Mouse (Mus musculus) myocyte (in vitro differentiated cells): Measurements from ENCODE around the gene Lrrfip2. TPM values are rescaled to one million over a fixed set of nuclear protein-coding genes. Genes with fewer than 3 reads are reported as not detected.

Experiments used
- H3K27me3 ChIP-seq: one replicate; pipeline ENCODE4 v1.6.1; 2011; ENCODE audit not compliant: control insufficient read depth, insufficient read depth, insufficient read length
- H3K36me3 ChIP-seq: one replicate; pipeline ENCODE4 v1.6.1; 2011; ENCODE audit not compliant: control insufficient read depth, insufficient read depth
- H3K4me2 ChIP-seq: one replicate; pipeline ENCODE4 v1.6.1; 2011; ENCODE audit warnings: low read depth, control low read depth
- H3K4me3 ChIP-seq: one replicate; pipeline ENCODE4 v1.5.1; 2011; ENCODE audit warnings: mild to moderate bottlenecking, control low read depth, moderate library complexity
- H3K79me2 ChIP-seq: one replicate; pipeline ENCODE4 v1.6.1; 2011; ENCODE audit not compliant: control insufficient read depth, insufficient read depth
- H3ac ChIP-seq: one replicate; pipeline ENCODE4 v1.6.1; 2011; ENCODE audit not compliant: control insufficient read depth, insufficient read length
- CEBPB ChIP-seq: IDR thresholded peaks from 2 replicates; pipeline ENCODE4 v1.6.1; 2011; ENCODE audit warnings: mild to moderate bottlenecking, moderate library complexity; ENCODE audit not compliant: poor library complexity, insufficient read depth, severe bottlenecking
- E2F4 ChIP-seq: IDR thresholded peaks from one replicate; pipeline ENCODE4 v1.6.1; 2011; ENCODE audit warnings: mild to moderate bottlenecking, control low read depth, moderate library complexity; ENCODE audit not compliant: insufficient read depth
- MAX ChIP-seq: IDR thresholded peaks from one replicate; pipeline ENCODE4 v1.6.1; 2011; ENCODE audit warnings: low read depth, mild to moderate bottlenecking, control low read depth
- MYOD1 ChIP-seq, 3 experiments: IDR thresholded peaks; one replicate each; pipeline ENCODE4 v1.6.1; 2011; ENCODE audit warnings: control low read depth in 2 of 3, low read depth in 2 of 3, mild to moderate bottlenecking in 2 of 3, moderate library complexity in 1 of 3; ENCODE audit not compliant: insufficient read length in 2 of 3, control insufficient read depth in 1 of 3
- MYOG ChIP-seq, 3 experiments: IDR thresholded peaks; one replicate each; pipeline ENCODE4 v1.6.1; 2011; ENCODE audit warnings: control low read depth in 2 of 3, low read depth in 2 of 3, mild to moderate bottlenecking in 2 of 3; ENCODE audit not compliant: insufficient read length in 2 of 3, control insufficient read depth in 1 of 3, insufficient read depth in 1 of 3
- POLR2A ChIP-seq: IDR thresholded peaks from one replicate; pipeline ENCODE4 v1.6.1; 2011; ENCODE audit warnings: low read depth, mild to moderate bottlenecking, control low read depth, moderate library complexity; ENCODE audit not compliant: insufficient read length
- POLR2AphosphoS2 ChIP-seq: IDR thresholded peaks from one replicate; pipeline ENCODE4 v1.6.1; 2011; ENCODE audit warnings: low read depth, control low read depth; ENCODE audit not compliant: insufficient read length
- REST ChIP-seq: IDR thresholded peaks from one replicate; pipeline ENCODE4 v1.6.1; 2011; ENCODE audit warnings: mild to moderate bottlenecking, control low read depth, moderate library complexity; ENCODE audit not compliant: insufficient read depth, insufficient read length
- SRF ChIP-seq: IDR thresholded peaks from one replicate; pipeline ENCODE4 v1.6.1; 2011; ENCODE audit warnings: low read depth; ENCODE audit not compliant: control insufficient read depth, insufficient read length
- TCF12 ChIP-seq: IDR thresholded peaks from one replicate; pipeline ENCODE4 v1.6.1; 2011; ENCODE audit warnings: mild to moderate bottlenecking, control low read depth; ENCODE audit not compliant: poor library complexity, insufficient read depth, severe bottlenecking
- TCF3 ChIP-seq: IDR thresholded peaks from one replicate; pipeline ENCODE4 v1.6.1; 2011; ENCODE audit warnings: low read depth, control low read depth; ENCODE audit not compliant: insufficient read length
- USF1 ChIP-seq: IDR thresholded peaks from one replicate; pipeline ENCODE4 v1.6.1; 2011; ENCODE audit warnings: low read depth, mild to moderate bottlenecking, control low read depth, moderate library complexity
- polyA plus RNA-seq: library from polyadenylated mRNA; unstranded; fragments of >200 nt; fragmentation: generic; extraction: Trizol; gene quantifications from one replicate; pipeline ENCODE4 v1.2.1, GENCODE M21; 2012; ENCODE audit warnings: missing spikeins

Gene Lrrfip2
- polyA plus RNA-seq: 27.8 TPM

DNA sequence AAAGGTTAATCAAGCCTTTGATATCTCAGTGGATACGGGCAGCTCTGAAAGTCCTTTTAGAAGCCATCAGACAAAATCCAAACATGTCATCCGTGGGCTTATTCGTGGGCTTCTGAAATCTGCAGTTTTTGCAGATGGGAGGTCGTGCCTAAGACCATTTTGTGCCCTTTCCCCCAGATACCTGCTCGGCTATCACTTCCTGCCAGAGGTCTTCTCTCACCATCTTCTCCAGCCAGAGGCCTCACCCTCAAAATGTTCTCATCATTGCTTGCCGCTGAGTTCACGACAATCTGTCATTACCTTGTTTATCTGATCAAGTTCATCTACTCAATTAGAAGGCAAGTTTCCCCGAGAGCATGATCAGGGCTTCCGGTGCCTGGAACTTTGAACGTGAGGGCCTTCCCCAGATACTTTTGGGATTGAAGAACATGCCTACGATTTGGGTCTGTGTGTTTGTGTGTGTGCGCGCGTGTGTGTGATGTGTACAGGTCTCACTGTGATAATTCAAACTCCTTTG lies at the start of gene Lrrfip2:
Lrrfip2 (plus strand) TSS at position 467 of the 517 bp plus-strand sequence.
- Histone ChIP-seq H3K27me3 (no peaks in the 10 kb centered on the region), H3K4me2 (peak within 1 kb of the TSS; percentile 84), H3ac (peak within 1 kb of the TSS; percentile 92), H3K79me2 (peaks cover 29% of the 10 kb centered on the region), H3K4me3 (peak within 1 kb of the TSS; percentile 32), H3K36me3 (no peaks in the 10 kb centered on the region)
- no peak for TF ChIP-seq MYOD1 (IDR thresholded peaks at IDR 0.05; ENCODE audit: control insufficient read depth in 1 of 3, insufficient read length in 2 of 3, low read depth in 2 of 3)
- no peak for TF ChIP-seq CEBPB
- no peak for TF ChIP-seq POLR2AphosphoS2
- TF ChIP-seq TCF12: no peak
- no peak for TF ChIP-seq REST
- TF ChIP-seq TCF3: no peak
- TF ChIP-seq SRF: no peak
- no peak for TF ChIP-seq MAX
- TF ChIP-seq POLR2A: no peak

DNA sequence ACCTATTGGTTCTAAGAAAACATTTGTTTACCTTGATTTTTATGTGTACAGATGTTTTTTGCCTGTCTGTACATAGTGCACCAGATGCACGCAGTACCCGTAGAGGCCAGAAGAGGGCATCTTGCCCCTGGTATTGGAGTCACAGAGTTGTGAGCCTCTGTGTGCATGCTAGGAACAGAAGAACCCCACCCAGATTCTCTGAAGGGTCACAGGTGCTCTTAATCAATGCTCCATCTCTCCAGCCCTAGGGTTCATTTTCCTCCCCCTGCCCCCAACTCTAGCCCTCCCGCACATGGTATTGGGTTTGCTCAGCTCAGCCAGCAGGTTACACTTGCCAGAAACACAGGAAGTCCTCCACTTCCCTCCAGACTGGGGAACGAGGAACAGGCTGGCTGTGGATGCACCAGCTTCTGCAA lies 46.8 kb upstream of the Lrrfip2 start:
- Histone ChIP-seq H3K4me2 (no peak overlapping the region), H3K27me3 (no peaks in the 10 kb centered on the region), H3ac (no peak overlapping the region), H3K4me3 (no peak overlapping the region), H3K36me3 (no peaks in the 10 kb centered on the region), H3K79me2 (no peaks in the 10 kb centered on the region)
- no peak for TF ChIP-seq MAX
- no peak for TF ChIP-seq CEBPB
- TF ChIP-seq MYOG (IDR thresholded peaks at IDR 0.05; ENCODE audit: control insufficient read depth in 1 of 3, insufficient read depth in 1 of 3, insufficient read length in 2 of 3, low read depth in 2 of 3): no peak
- no peak for TF ChIP-seq USF1
- no peak for TF ChIP-seq E2F4
- no peak for TF ChIP-seq REST
- no peak for TF ChIP-seq TCF3
- TF ChIP-seq POLR2A: no peak
- no peak for TF ChIP-seq POLR2AphosphoS2
- no peak for TF ChIP-seq MYOD1 (IDR thresholded peaks at IDR 0.05; ENCODE audit: control insufficient read depth in 1 of 3, insufficient read length in 2 of 3, low read depth in 2 of 3)
- TF ChIP-seq TCF12: no peak
- no peak for TF ChIP-seq SRF

DNA sequence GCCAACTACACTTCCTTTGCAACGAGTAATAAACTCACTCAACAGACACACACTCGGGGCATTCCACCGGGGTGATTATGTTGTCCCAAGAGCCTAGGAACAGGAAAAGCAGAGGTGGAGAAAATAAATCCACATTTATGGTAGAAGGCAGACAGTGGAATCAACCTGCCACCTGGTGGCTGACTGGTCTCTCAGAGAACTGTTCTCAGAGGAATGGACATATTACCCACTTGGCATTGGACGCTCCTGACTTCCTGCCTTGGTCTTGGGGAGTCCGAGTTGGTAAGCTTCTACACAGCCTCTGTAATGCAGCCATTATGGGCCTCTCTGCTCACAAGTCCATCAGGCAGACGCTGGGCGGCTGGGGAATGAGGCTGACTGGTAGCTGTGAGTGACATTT lies 45.2 kb upstream of the Lrrfip2 start:
- H3ac ChIP-seq: no peak overlapping the region
- TF ChIP-seq POLR2AphosphoS2 (no peak), MYOD1 (IDR thresholded peaks at IDR 0.05; ENCODE audit: control insufficient read depth in 1 of 3, insufficient read length in 2 of 3, low read depth in 2 of 3) (no peak), TCF3 (no peak), TCF12 (no peak), CEBPB (no peak), REST (no peak), MAX (no peak), SRF (no peak), E2F4 (no peak), POLR2A (no peak), MYOG (IDR thresholded peaks at IDR 0.05; ENCODE audit: control insufficient read depth in 1 of 3, insufficient read depth in 1 of 3, insufficient read length in 2 of 3, low read depth in 2 of 3) (no peak), USF1 (no peak)
- no peaks in the 10 kb centered on the region for H3K79me2 ChIP-seq
- H3K27me3 ChIP-seq: no peaks in the 10 kb centered on the region
- H3K4me3 ChIP-seq: no peak overlapping the region
- H3K4me2 ChIP-seq: no peak overlapping the region
- no peaks in the 10 kb centered on the region for H3K36me3 ChIP-seq

DNA sequence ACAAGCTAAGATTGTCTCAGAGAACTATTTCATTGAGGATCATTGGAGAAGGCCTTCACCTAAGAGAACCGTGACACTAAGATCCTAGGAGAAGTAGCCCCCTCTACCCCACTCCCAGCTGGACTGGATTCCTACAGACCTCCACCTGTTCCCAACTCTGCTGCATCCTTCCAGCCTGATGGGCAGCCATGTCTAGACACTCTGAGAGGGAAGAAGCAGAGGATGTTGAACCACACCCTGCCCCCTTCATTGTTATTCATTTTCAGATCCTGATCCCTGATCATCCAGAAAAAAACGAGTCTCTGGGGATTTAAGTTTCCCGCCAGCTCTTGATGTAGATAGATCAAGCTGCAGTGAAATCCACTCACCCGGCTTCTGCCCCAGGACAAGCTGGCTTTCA lies 44.4 kb upstream of the Lrrfip2 start:
- H3K79me2 ChIP-seq: no peaks in the 10 kb centered on the region
- no peak for TF ChIP-seq USF1
- no peak for TF ChIP-seq POLR2A
- no peak for TF ChIP-seq MYOG (IDR thresholded peaks at IDR 0.05; ENCODE audit: control insufficient read depth in 1 of 3, insufficient read depth in 1 of 3, insufficient read length in 2 of 3, low read depth in 2 of 3)
- H3K4me2 ChIP-seq: no peak overlapping the region
- no peaks in the 10 kb centered on the region for H3K36me3 ChIP-seq
- no peaks in the 10 kb centered on the region for H3K27me3 ChIP-seq
- H3K4me3 ChIP-seq: no peak overlapping the region
- no peak overlapping the region for H3ac ChIP-seq

DNA sequence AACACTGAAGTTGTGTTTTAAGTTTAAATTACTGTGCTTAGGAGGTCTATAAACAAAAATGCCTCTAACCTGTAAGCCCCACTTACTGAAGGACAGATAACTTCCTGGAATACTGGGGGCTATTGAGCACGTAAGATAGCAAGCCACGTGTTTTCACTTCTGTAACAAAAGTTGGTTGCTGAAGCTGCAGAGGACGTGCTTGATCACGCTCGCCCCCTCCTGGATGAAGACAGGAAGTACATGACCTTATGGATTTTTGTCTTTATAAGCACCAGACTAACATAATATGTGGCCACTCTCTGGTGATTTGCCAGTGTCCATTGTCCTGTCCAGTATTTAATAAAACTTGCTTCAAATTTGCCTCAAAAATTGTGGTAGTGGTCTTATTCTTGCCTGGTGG lies 39.6 kb upstream of the Lrrfip2 start:
- Histone ChIP-seq H3K4me3 (no peak overlapping the region), H3K27me3 (no peaks in the 10 kb centered on the region), H3ac (no peak overlapping the region), H3K36me3 (no peaks in the 10 kb centered on the region), H3K4me2 (no peak overlapping the region), H3K79me2 (no peaks in the 10 kb centered on the region)
- TF ChIP-seq POLR2A: no peak

DNA sequence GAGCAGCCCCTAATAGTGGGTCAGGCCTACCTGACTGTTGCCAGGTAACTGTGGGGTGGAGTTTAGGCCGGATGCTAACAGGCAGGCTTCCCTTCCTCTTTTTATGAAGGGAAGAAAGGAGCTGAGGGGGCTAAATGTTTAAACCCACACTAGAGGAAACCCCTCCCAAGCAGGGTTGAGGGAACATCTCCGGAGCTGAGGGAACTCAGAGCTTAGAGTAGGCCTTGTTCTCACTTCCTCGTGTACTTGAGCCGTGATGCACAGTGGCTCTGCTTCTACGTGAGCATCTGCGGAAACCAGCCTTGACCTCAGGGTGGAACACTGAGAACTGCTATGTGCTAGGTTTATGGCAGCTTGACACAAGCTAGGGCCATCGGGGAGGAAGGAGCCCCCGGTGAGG lies 36.6 kb upstream of the Lrrfip2 start:
- no peak overlapping the region for H3ac ChIP-seq
- H3K4me3 ChIP-seq: no peak overlapping the region
- TF ChIP-seq TCF3 (no peak), POLR2A (no peak), E2F4 (no peak), USF1 (no peak), REST (no peak), CEBPB (no peak), POLR2AphosphoS2 (no peak)
- no peaks in the 10 kb centered on the region for H3K79me2 ChIP-seq
- no peaks in the 10 kb centered on the region for H3K36me3 ChIP-seq
- H3K4me2 ChIP-seq: no peak overlapping the region
- no peaks in the 10 kb centered on the region for H3K27me3 ChIP-seq
